Mouse (Mus musculus): ENCODE measurements around the gene Tbc1d14. TPM values are rescaled to one million over a fixed set of nuclear protein-coding genes. Genes with fewer than 3 reads are reported as not detected.

Tbc1d14 gene
- total RNA-seq (2021) = 10 to 100 TPM; 34.4 to 57.2 TPM
- long read RNA-seq, experiment 1, full-length matches to known transcripts = 12 of 18 reads
- long read RNA-seq, experiment 1, partial matches to known transcripts = 2 of 18 reads
- long read RNA-seq, experiment 1, other reads (novel, unspliced or antisense) = 4 of 18 reads
- long read RNA-seq, experiment 2, full-length matches to known transcripts = 3 of 13 reads
- long read RNA-seq, experiment 2, partial matches to known transcripts = 0 of 13 reads
- long read RNA-seq, experiment 2, other reads (novel, unspliced or antisense) = 10 of 13 reads

GRCm38 (mm10) chr5:36593176-36593575 lies at the start of gene Tbc1d14:
TSS of gene Tbc1d14 (minus strand) at chr5:36593276.
- DNase-seq (ENCODE audit: low spot score in 2 of 2) = no peak

GRCm38 (mm10) chr5:36625612-36626011 lies 32.5 kb upstream of the Tbc1d14 start:
- DNase-seq (ENCODE audit: low spot score in 2 of 2) = no peak

- DNase-seq (ENCODE audit: low spot score in 2 of 2) = no peak
Measured at GRCm38 (mm10) chr5:36623670-36624069, 30.6 kb upstream of the Tbc1d14 start.

GRCm38 (mm10) chr5:36621058-36621449 lies 28.0 kb upstream of the Tbc1d14 start:
- no peak for DNase-seq (ENCODE audit: low spot score in 2 of 2)

GRCm38 (mm10) chr5:36620409-36621057 lies 27.5 kb upstream of the Tbc1d14 start:
- DNase-seq (ENCODE audit: low spot score in 2 of 2) = no peak

GRCm38 (mm10) chr5:36618890-36619289 lies 25.8 kb upstream of the Tbc1d14 start:
- DNase-seq (ENCODE audit: low spot score in 2 of 2) = no peak

- DNase-seq (ENCODE audit: low spot score in 2 of 2) = no peak
Measured at GRCm38 (mm10) chr5:36618356-36618755, 25.3 kb upstream of the Tbc1d14 start.

- no peak for DNase-seq (ENCODE audit: low spot score in 2 of 2)
Measured at GRCm38 (mm10) chr5:36614124-36614523, 21.0 kb upstream of the Tbc1d14 start.

GRCm38 (mm10) chr5:36608939-36609499 lies 15.9 kb upstream of the Tbc1d14 start:
- no peak for DNase-seq (ENCODE audit: low spot score in 2 of 2)

- peak; percentile 43 to 53 for DNase-seq (ENCODE audit: low spot score in 2 of 2)
Measured at GRCm38 (mm10) chr5:36603031-36603430, 10.0 kb upstream of the Tbc1d14 start.

GRCm38 (mm10) chr5:36602028-36602427 lies 9.0 kb upstream of the Tbc1d14 start:
- no peak for DNase-seq (ENCODE audit: low spot score in 2 of 2)

- no peak for DNase-seq (ENCODE audit: low spot score in 2 of 2)
Measured at GRCm38 (mm10) chr5:36601492-36601891, 8.4 kb upstream of the Tbc1d14 start.

- DNase-seq (ENCODE audit: low spot score in 2 of 2) = no peak
Measured at GRCm38 (mm10) chr5:36598883-36599282, 5.8 kb upstream of the Tbc1d14 start.

- DNase-seq (ENCODE audit: low spot score in 2 of 2) = no peak
Measured at GRCm38 (mm10) chr5:36597653-36598052, 4.6 kb upstream of the Tbc1d14 start.

GRCm38 (mm10) chr5:36596225-36596624 lies 3.1 kb upstream of the Tbc1d14 start:
- no peak for DNase-seq (ENCODE audit: low spot score in 2 of 2)

GRCm38 (mm10) chr5:36595115-36595514 lies 2.0 kb upstream of the Tbc1d14 start:
- DNase-seq (ENCODE audit: low spot score in 2 of 2) = no peak

- no peak for DNase-seq (ENCODE audit: low spot score in 2 of 2)
Measured at GRCm38 (mm10) chr5:36594344-36594743, 1.3 kb upstream of the Tbc1d14 start.

GRCm38 (mm10) chr5:36590499-36590920 lies 2.6 kb downstream of the Tbc1d14 start:
- no peak for DNase-seq (ENCODE audit: low spot score in 2 of 2)

GRCm38 (mm10) chr5:36584299-36584698 lies 8.8 kb downstream of the Tbc1d14 start:
- DNase-seq (ENCODE audit: low spot score in 2 of 2) = no peak

- peak; percentile 98 for DNase-seq (ENCODE audit: low spot score in 2 of 2)
Measured at GRCm38 (mm10) chr5:36581924-36582642, 11.0 kb downstream of the Tbc1d14 start.

GRCm38 (mm10) chr5:36581259-36581923 lies 11.7 kb downstream of the Tbc1d14 start:
- no peak for DNase-seq (ENCODE audit: low spot score in 2 of 2)
